Mouse (Mus musculus): ENCODE measurements at regions not wholly inside any gene's neighbourhood (a gene's known extent, or its start where the extent isn't known, plus 50 kb on each side); places are given as distances from the start of the nearest gene placed in this dataset.

- no peak for DNase-seq
Measured at GRCm38 (mm10) chr5:74882563-74882962, 162.0 kb downstream of the Chic2 start.

- no peak for DNase-seq
Measured at GRCm38 (mm10) chr5:74880669-74881226, 163.8 kb downstream of the Chic2 start.

- no peak for DNase-seq
Measured at GRCm38 (mm10) chr5:74880048-74880437, 164.5 kb downstream of the Chic2 start.

GRCm38 (mm10) chr5:74879098-74880047, 165.2 kb downstream of the Chic2 start:
- DNase-seq: no peak

- no peak for DNase-seq
Measured at GRCm38 (mm10) chr5:74877595-74877994, 167.0 kb downstream of the Chic2 start.

GRCm38 (mm10) chr5:74877185-74877584, 167.4 kb downstream of the Chic2 start:
- no peak for DNase-seq

GRCm38 (mm10) chr5:74874691-74875090, 169.9 kb downstream of the Chic2 start:
- peak; percentile 31 to 68 for DNase-seq

GRCm38 (mm10) chr5:74870615-74871014, 167.9 kb upstream of the Lnx1 start:
- DNase-seq: peak in 1 of 2 experiments; percentile 13

- no peak for DNase-seq
Measured at GRCm38 (mm10) chr5:74867113-74867785, 164.5 kb upstream of the Lnx1 start.

GRCm38 (mm10) chr5:74866697-74867096, 164.0 kb upstream of the Lnx1 start:
- DNase-seq: no peak

GRCm38 (mm10) chr5:74865446-74865845, 162.7 kb upstream of the Lnx1 start:
- DNase-seq: no peak

- DNase-seq: peak; percentile 21 to 51
Measured at GRCm38 (mm10) chr5:74864540-74865157, 161.9 kb upstream of the Lnx1 start.

- DNase-seq: no peak
Measured at GRCm38 (mm10) chr5:74861297-74861696, 158.6 kb upstream of the Lnx1 start.

- no peak for DNase-seq
Measured at GRCm38 (mm10) chr5:74857861-74858260, 155.1 kb upstream of the Lnx1 start.

GRCm38 (mm10) chr5:74857161-74857560, 154.4 kb upstream of the Lnx1 start:
- no peak for DNase-seq

GRCm38 (mm10) chr5:74847824-74848223, 145.1 kb upstream of the Lnx1 start:
- DNase-seq: peak in 1 of 2 experiments; percentile 10

GRCm38 (mm10) chr5:74846674-74847073, 144.0 kb upstream of the Lnx1 start:
- DNase-seq: no peak

- no peak for DNase-seq
Measured at GRCm38 (mm10) chr5:74834401-74834800, 131.7 kb upstream of the Lnx1 start.

- DNase-seq: no peak
Measured at GRCm38 (mm10) chr5:74833887-74834286, 131.2 kb upstream of the Lnx1 start.

GRCm38 (mm10) chr5:74832011-74832410, 129.3 kb upstream of the Lnx1 start:
- no peak for DNase-seq

GRCm38 (mm10) chr5:74830646-74831045, 127.9 kb upstream of the Lnx1 start:
- DNase-seq: no peak

- no peak for DNase-seq
Measured at GRCm38 (mm10) chr5:74829003-74829402, 126.3 kb upstream of the Lnx1 start.

- DNase-seq: no peak
Measured at GRCm38 (mm10) chr5:74827944-74828343, 125.2 kb upstream of the Lnx1 start.

Measured in heart, adult 18-20 months (tissue).